Mouse (Mus musculus) activated CD4-positive, CD25-positive, alpha-beta regulatory T cell, adult 4 months (primary cell): ENCODE measurements around the gene Acvr1. TPM values are rescaled to one million over a fixed set of nuclear protein-coding genes. Genes with fewer than 3 reads are reported as not detected.

Experiments used
- ATAC-seq: one replicate; pipeline ENCODE4 v1.8.0; 2017
- polyA plus RNA-seq, 2 experiments: library from polyadenylated mRNA; unstranded; fragments of 100-300 nt; shearing (Covaris generic); gene quantifications; one replicate each; pipeline ENCODE4 v1.2.1; 2017

Acvr1 gene
- under 1 TPM in 1 of 2 experiments, not detected in 1; 0.65 TPM for polyA plus RNA-seq

DNA sequence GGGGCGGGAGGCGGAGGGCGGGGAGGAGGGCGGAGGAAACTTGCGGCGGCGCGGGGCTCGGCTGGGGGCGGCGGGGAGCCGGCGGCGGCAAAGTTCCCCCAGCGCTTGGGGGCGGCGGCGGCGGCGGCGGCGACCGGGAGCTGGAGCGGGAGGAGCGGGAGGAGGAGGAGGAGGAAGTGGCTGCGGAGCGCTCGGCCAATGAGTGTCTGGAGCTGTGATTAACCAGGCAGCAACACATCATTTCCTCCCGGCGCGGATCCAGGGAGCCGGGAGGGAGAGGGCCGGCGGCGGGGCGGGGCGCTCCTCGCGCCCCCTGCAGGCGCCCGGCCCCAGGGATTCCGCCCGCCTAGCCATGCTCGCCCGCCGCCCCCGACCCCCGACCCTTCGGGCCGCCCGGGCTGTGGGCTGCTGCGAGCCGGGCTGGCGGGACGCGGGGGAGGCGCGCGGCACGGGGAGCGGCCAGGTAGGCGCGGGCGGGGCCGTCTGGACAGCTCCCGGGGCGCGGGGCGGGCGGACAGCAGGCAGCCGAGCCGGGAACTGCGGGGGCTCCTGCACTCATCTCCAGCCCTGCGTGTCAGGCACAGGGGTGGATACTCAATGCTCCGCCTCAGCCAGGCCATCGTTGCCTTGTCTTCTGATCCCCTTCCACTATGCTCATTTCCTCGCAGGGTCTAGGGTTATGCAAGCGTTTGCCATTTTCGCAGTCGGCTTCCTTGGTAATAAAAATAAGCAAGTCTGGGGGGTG, at the start of gene Acvr1, which contains the start of gene Upp2:
Gene Acvr1, minus strand, starts transcription at position 92 of the 745 bp plus-strand sequence.
Gene Upp2, plus strand, starts transcription at position 233 of the 745 bp plus-strand sequence.
- peak; percentile 60 for ATAC-seq

DNA sequence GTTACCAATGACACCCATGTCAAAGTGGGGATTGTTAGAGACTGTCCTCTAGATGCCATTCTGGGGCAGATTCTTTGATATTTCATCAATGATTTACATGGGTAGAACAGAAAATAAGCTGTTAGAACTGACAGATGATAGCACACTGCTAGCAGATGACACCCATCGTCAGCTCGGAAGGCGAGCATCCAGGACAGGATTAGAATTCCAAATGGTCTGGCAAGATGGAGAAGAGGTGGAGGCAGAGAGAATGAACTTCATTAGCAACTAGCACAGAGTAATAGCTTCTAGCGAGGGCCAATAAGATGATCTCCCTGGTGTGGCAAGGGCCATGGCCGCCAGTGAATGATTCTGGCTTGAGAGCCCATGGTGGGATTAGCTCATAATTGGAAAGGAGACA, 48.8 kb upstream of the Acvr1 start:
- ATAC-seq = no peak

DNA sequence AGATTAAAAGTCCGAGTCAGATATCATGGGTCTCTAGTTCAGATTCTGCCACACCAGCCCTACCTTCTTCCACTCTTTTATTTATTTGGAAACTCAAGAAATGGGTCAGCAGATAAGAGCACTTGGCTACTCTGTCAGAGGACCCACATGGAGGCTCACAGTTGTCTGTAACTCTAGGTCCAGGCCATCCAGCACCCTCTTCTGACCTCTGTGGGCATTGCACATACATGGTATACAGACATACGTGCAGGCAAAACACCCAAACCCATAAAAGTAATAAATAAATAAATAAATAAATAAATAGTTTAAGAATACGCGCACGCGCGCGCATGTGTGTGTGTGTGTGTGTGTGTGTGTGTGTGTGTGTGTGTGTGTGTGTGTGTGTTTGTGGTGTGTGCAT, 47.9 kb upstream of the Acvr1 start:
- no peak for ATAC-seq

DNA sequence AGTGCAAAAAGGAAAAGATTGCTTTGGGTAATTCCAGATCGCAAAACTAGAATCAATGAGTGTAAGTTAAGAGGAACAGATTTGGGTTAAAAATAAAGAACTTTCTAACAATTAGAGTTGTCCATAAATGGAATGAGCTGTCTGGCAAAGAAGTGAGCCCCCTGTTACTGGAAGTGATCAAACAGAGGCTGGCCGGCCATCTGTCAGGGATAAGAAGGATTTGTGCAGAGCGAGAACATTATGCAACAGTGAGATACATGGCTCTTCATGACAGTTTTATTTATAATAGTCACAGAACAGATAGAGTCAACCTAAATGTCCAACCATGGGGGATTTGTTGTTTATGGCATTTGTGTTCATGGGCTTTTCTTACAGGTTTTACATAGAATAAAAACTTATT, 46.8 kb upstream of the Acvr1 start:
- ATAC-seq = no peak

DNA sequence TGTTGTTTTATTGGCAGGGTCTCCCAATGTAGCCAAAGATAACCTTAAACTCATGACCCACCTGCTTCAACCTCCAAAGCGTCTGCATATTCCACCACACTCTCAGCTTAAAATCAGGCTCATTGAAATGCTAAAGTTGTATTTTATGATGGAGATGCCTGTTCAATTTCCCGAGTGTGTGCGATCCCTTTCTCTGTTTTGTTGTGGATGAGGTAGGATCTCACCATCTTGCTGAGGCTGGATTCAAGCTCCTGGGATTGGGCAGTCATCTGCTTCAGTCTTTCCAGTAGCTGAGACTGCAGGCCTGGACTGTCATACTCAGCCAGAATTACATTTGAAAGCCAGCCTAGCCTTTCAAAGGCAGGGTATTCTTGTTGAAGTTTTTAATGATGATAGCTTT, 37.8 kb upstream of the Acvr1 start:
- no peak for ATAC-seq

DNA sequence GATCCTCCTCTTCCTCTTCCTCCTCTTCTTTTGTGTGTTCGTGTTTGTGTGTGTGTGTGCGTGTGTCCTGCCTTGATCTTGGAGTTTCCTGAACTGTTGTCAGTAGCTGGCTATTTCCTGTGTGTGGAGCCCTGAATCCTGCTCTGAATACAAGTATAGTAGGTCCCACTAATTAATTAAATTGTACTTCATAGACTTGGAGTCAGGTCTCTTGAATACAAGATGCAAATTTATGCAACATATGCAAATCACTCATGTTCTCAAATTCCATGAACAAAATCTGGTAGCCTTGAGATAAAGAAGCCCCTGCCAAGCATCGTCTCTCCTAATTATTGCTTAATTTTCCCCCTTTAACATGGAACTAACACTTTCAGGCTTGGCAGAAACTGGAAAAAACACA, 36.4 kb upstream of the Acvr1 start:
- no peak for ATAC-seq

DNA sequence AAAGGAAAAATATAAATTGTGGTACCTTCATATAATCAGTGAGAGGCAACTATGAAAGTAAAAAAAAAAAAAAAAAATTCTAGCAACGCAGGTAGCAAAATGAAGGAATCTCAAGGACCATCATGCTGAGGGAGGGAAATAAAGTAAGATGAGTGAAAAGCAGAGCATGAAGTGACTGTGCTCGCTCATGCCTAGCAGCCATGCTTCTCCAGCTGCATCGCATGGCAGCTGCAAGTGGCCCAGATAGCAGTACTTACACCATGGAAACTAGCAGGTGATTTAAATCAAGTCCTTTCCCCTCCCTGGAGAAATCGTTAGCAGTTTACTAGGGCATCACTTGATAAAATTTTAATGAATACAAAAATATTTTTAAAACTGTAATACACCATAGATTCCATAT, 34.4 kb upstream of the Acvr1 start:
- no peak for ATAC-seq

DNA sequence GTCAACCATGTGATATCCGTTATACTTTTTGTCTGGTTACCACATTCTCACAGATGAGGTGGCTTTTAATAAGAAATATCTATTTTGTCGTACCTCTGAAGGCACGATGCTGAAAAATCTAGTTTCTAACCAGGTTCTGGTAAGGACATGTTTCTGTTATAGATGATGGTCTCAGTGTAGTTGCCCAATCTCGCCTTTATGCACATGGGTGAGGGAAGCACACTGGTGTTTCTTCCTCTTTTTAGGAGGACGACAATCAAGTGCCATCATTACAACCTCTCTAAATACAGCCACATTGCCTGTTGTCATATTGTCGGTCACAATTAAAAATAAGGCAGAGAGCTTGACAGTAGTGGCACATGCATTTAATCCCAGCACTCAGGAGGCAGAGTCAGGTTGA, 32.7 kb upstream of the Acvr1 start:
- ATAC-seq = no peak

DNA sequence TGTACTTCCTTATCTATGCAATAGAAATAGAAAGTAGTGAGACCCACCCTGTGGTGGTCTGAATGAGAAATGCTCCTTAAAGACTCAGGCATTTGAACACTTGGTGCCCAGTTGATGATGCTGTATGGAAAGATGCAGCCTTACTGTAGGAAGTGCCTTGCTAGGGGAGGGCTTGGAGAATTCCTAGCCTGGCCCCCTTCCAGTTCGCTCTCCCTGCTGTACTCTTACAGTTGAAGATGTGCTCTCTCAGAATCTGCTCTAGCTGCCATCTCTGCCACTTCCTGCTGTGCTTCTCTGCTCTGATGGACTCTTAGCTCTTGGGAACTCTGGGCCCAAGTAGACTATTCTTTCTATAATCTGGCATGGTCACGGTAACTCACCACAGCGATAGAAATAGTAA, 30.6 kb upstream of the Acvr1 start:
- no peak for ATAC-seq

DNA sequence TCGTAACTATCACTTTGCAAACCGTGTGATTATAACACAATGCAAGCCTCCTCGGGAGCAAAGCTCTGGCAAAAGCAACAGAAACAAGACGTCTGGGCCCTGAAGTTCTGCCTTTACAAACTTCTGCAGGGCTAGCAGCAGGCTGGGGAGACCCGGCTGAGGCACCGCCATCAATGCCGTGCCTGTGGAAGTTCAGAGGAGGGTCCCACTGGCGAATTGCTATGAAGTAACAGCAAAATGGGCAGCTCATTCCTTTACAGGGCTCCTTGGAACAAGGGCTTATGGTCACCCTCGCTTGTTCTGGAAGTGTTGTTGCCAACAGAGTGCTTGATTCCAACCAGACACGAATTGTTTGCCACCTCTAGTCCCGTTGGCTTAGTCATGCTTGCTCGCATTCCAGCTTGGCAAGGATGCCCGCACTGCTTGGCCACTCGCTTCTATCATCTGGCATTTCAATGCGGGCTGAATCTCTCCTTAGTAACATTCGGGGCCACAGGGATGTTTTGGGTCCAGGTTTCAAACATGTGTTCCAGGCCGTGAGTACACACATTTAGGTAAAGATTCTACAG, 29.9 kb upstream of the Acvr1 start:
- ATAC-seq = no peak

DNA sequence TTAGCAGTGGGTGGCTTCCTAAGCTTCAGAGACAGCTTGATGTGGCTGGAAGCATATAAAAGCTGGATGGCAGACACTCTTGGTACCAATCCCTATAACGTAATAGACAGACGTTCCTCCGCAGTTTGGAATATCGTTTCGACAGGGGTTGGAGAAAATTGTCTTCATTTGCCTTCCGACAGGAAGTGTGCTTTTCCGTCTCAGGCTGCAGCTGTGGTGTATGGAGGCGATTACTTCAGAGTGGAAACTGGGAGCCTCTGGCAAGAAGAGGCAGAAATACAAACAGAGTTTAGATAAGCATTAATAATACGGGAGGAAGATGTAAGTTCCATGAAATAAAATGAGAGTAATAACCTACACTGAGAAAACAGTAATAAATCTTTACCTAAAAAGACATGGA, 28.4 kb upstream of the Acvr1 start:
- no peak for ATAC-seq

DNA sequence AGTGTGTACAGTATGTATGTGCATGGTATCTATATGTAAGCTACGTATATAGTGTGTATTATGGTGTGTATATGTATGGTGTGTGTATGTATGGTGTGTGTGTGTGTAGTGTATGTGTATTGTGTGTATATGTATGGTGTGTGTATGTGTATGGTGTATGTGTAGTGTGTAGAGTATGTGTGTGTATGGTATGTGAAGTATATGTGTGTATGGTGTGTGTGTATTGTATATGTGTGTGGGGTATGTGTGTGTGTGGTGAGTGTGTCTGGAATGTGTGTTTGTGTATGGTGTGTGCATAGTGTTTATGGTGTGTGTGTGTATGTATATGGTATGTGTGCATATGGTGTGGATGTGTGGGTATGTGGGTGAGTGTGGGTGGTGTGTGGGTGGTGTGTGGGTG, 23.1 kb upstream of the Acvr1 start:
- no peak for ATAC-seq

DNA sequence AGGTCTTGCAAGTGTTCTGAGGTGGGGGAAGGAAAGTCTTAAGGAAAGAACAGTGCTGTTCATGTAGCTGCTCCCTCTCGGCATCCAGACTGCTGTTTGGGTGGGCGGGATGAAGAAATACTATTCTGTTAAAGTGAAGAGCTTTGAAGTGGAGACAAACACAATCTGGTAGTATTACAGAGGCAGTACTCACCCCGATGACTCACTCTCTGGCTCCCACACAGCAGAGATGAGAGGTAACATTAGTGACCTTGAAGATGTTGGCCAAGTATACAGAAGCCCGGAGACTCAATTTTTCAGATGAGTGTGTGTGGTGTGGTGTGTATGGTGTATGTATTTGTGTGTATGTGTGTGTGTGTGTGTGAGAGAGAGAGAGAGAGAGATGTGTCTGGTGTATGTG, 22.7 kb upstream of the Acvr1 start:
- ATAC-seq = peak; percentile 23

DNA sequence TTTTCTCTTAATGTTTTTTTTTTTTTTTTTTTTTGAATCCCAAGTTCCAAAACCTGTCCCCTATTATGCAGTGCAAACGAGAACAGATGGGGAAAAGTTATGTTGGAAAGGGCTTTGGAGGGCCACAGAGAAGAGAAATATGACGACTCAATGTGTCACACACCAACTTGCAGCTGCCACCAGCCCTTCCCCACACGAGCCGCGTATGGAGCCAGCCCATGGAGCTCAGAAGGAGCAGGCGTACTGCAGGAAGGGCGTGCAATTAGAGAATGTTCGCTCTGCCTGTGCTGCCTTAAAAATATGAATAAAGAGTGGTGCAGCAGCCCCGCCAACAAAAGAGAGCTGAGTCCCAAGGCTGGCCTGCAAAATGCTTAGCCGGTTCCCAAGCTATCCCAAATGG, 19.4 kb upstream of the Acvr1 start:
- ATAC-seq = no peak

DNA sequence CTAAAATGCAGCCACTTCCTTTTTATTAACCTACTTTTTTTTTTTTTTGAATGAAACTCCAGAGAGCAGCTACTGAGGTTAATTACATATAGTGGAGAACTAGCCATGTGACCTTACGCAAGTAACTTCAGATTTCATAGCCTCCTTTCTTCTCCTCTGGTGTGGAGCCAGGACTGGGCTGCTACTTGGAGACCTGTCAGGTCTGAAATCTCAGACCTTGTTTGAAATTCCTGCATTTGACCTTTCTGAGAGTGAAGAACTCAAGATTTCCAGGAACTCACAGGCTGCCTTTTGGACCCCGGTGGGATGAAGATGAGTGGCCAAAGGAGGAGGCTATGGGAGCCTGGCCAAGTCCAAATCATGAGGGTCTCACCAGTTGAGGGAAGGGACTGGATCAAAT, 7.2 kb upstream of the Acvr1 start:
- no peak for ATAC-seq

DNA sequence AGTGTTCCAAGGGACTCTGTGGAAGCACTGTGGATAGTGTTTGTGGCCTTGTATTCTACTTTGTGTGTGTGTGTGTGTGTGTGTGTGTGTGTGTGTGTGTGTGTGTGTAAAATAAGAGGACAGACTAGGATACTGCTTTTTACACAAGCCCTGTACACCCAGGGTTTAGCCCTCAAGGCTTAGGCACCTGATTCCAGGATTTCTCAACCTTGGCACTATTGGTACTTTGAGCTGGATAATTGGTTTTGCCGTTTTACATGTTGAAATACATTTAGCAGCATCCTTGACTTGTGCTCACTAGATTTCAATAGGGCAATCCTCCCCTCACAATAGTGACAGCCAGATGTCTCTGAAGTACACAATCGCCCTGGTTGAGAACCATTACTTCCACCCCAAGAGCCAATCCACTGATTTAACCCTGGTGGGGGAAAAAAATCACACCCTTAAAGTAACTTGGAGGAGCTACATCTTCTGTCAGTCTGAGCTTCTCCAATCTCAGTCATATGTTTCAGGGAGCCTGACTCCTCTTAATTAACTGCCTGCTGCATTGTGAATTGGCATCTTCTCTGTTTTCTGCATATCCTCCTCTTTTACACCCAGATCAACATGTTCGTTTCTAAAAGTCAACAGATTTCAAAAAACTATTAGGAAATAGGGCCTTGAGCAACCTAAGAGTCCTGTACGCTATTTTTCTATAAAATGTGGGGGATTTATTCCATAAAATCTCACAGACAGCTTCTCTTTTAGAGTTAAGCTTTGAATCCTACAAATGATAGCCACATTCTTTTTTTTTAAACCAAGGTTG, 2.1 kb upstream of the Acvr1 start:
- no peak for ATAC-seq

DNA sequence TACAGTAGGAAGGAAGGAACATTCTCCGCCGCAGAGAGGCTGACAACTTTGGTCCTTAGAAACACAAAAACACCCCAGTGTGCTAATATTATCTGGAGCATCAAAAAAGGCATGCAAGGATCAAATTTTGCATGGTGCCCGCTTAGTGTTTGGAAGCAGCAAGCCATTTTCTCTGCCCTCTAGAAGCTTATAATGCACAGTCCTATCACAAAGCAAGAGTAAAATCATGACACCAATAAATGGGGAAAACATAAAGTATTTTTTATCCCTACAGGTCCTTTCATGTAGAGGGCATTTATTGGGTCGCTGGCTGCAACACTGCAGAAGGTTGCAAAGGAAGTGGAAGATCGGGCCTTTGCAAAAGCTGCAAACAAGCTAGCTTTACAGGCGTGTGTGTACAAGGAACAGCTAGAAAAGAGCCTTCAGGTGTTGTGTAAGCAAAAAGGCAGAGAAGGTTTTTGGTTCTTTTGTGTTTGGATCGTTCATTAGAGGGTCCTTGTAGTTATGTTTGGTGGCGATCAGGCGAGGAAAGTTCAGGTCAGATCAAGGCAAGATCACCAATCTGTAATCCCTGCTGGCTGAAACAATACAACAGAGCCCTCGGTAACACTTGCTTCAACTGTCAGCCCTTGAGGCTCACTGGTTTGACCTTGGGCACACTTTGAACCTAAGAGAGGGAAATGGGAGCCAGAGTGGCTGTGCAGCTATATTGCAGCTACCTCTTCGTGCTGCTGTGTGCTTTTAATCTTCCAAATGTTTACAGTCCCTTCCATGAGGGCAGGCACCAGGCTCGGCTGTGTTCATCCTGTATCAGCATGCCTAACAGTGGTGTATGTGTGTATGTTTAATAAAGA, 1.1 kb upstream of the Acvr1 start:
- no peak for ATAC-seq

DNA sequence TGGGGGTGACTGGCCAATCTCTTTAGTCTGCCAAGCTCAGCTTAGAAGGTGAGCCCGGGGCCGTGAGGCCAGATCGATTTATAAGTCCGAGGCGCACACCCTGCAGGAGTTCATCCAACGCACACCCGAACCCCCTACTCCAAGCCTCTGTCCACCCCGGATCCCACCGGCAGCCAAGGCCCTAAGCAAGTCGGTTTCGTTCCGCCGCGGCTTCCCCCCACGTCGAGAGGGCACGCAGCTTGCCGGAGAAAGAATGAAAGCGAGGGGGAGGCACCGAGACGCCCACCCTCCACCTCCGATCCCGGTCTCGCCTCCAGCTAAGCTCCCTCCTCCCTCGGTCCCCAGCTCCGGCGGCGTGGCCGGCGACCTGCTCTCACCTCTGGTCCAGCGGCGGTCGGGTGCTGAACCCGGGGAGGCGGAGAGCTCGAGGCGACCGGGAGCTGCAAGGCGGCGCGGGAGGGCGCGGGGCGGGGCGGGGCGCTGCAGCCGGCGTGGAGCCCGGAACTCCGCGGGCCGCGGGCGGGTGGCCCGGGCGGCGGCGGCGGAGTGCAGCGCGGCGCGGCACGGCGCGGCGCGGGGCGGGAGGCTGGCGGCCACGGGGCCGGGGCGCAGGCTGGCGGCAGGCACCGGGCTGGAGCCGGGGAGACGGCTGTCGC, 419 bp downstream of the Acvr1 start:
- ATAC-seq = peak; percentile 26

DNA sequence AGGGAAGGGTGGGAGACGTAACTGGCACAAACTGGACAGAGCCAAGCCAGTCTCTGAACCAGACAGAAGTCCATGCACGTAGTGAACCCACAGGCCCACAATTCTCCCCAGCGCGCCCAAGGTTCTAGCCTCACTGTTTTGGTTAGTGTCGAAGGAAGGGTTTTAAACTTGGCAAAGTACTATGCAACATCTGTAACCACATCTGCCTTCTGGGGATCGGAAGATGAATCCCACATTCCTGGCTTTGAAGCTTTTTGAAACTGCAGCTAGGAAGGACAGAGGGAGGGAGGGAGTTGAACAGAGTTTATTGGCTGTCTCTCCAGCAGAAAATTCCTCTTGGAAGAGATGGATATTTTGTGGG, 928 bp downstream of the Acvr1 start:
- no peak for ATAC-seq

DNA sequence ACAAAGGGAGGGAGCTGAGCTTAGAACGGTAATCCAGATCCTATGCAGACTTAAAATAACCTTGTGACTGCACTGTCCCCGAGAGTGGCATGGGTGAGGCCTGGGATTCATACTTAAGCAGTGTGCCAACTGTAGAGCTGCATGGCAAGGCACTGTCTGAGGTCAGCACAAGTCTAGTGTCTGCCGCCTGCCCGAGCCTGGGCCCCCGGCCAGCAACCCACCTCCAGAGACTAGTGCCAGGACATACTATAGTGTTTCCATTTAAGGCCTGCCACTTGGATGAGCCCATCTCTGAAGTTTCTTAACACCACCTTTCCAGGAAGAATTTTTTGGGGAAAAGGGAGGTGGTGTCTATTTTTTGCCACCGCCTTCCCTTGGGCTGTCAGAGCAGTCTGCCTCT, 1.7 kb downstream of the Acvr1 start:
- ATAC-seq = no peak

DNA sequence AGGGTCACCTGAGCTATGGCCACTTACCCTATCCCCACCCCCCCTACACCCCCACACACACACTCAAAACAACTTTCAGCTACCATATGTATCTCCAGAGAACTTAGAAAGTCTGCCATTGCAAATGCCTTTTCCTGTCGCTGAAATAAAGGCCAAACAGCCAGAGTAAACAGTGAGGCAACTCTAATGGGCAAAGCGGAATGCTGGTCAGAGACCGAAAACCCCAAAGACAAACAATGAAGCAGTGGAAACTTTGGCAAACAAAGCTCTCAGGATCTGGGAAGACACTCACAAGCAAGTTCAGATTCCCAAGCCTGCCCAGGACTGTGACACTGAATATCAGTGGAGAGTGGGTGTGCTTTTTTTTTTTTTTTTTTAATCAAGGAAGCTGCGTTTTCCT, 4.8 kb downstream of the Acvr1 start:
- no peak for ATAC-seq
